27 mouse cellular contexts compared by ENCODE assay signal in the genomic region with DNA sequence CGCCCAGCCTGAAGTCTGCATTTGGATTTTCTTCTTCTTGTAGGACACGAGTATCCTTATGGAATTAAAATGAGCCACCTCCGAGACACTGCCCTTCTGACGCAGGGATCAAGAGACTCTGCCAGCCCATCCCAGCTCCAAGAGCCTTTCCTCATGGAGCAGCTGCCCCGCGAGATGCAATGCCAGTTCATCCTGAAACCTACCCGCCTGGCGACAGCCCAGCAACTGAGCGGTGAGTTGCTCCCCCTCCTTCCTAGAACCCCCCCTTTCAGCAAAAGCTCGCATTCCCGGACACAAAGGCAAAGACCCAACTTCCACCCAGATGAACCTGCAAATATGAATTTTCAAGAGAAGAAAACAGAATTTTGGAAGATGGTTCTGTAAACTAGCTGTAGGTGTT.
DNase-seq lines count a peak whose midpoint lies in the region; ATAC-seq and TF ChIP-seq lines count a peak whose summit lies in the region.
"Had no signal": no experiment of that assay in that cellular context is flagged by ENCODE, and none has a peak within 500 bp of the region (broad histone marks: within the 10 kb centered on the region; RNA-seq: fewer than 3 reads in every experiment).

No protein-coding gene starts in this region.

- H3K4me2 ChIP-seq in hindbrain, postnatal 0 days (ENCODE audit: low read depth, low read length), result no peak overlapping the region
- H3K4me2 ChIP-seq in hindbrain, embryonic 13.5 days, result no peak overlapping the region
- H3K4me2 ChIP-seq: embryonic facial prominence, embryonic 12.5 days; heart, embryonic 13.5 days; hindbrain, embryonic 15.5 days; limb, embryonic 13.5 days; liver, embryonic 11.5 days; lung, embryonic 15.5 days; midbrain, embryonic 15.5 days had no signal

- H3K4me1 ChIP-seq in hindbrain, postnatal 0 days (ENCODE audit: insufficient read depth, low read length), result no peaks in the 10 kb centered on the region
- no peaks in the 10 kb centered on the region for H3K4me1 ChIP-seq in hindbrain, embryonic 13.5 days (replicated peaks)
- H3K4me1 ChIP-seq: heart, embryonic 13.5 days; hindbrain, embryonic 15.5 days; midbrain, embryonic 15.5 days had no signal

- TF ChIP-seq CTCF in hindbrain, postnatal 0 days (IDR thresholded peaks at IDR 0.05; ENCODE audit: low read depth), result no peak

- ATAC-seq in hindbrain, postnatal 0 days, result no peak
- no peak for ATAC-seq in hindbrain, embryonic 13.5 days (ENCODE audit: low FRiP score)
- ATAC-seq: forebrain, embryonic 14.5 days; midbrain, embryonic 15.5 days had no signal

- no peak overlapping the region for H3K27ac ChIP-seq in hindbrain, postnatal 0 days
- H3K27ac ChIP-seq in hindbrain, embryonic 13.5 days, result no peak overlapping the region
- H3K27ac ChIP-seq: embryonic facial prominence, embryonic 12.5 days; heart, embryonic 13.5 days; limb, embryonic 13.5 days; lung, embryonic 15.5 days; midbrain, embryonic 10.5 days; midbrain, embryonic 15.5 days had no signal

- no peaks in the 10 kb centered on the region for H3K9me3 ChIP-seq in hindbrain, postnatal 0 days (ENCODE audit: low read length)
- H3K9me3 ChIP-seq in hindbrain, embryonic 13.5 days, result no peaks in the 10 kb centered on the region
- H3K9me3 ChIP-seq: embryonic facial prominence, embryonic 12.5 days; heart, embryonic 13.5 days; hindbrain, embryonic 15.5 days; limb, embryonic 13.5 days; lung, embryonic 15.5 days; midbrain, embryonic 10.5 days; midbrain, embryonic 15.5 days had no signal

- no peaks in the 10 kb centered on the region for H3K27me3 ChIP-seq in hindbrain, postnatal 0 days (ENCODE audit: insufficient read depth, low read length)
- H3K27me3 ChIP-seq in hindbrain, embryonic 13.5 days, result no peaks in the 10 kb centered on the region
- H3K27me3 ChIP-seq: embryonic facial prominence, embryonic 12.5 days; heart, embryonic 13.5 days; hindbrain, embryonic 15.5 days; limb, embryonic 13.5 days; lung, embryonic 15.5 days; midbrain, embryonic 15.5 days had no signal

- WGBS in hindbrain, postnatal 0 days, result 55% methylated on average over 11 of the region's 11 CpGs
- WGBS in hindbrain, embryonic 13.5 days, result 65% methylated on average over 11 of the region's 11 CpGs

- H3K36me3 ChIP-seq in hindbrain, postnatal 0 days (ENCODE audit: insufficient read depth, low read length), result peaks cover 2% of the 10 kb centered on the region; the same call in 1 of the 2 replicates
- peaks cover 15% of the 10 kb centered on the region for H3K36me3 ChIP-seq in hindbrain, embryonic 13.5 days
- H3K36me3 ChIP-seq: embryonic facial prominence, embryonic 12.5 days; heart, embryonic 13.5 days; limb, embryonic 13.5 days; lung, embryonic 15.5 days; midbrain, embryonic 10.5 days; midbrain, embryonic 15.5 days had no signal

- peak; percentile 8 for DNase-seq in hindbrain, postnatal 0 days (ENCODE audit: low spot score)
- peak; percentile 20 for DNase-seq in right cerebral cortex, postnatal 4 days
- no peak for DNase-seq in right cerebral cortex, adult 2 months (ENCODE audit: low spot score in 2 of 2)
- DNase-seq in cerebellum, postnatal 14 days, result peak; percentile 58 to 71
- DNase-seq in urinary bladder, postnatal 36 days (ENCODE audit: low spot score in 2 of 2), result no peak
- DNase-seq in thymus, postnatal 25 days, result no peak
- DNase-seq: adrenal gland, postnatal 25 days; B cell, adult 2 months; embryo, embryonic 11 days; gastrocnemius, postnatal 36 days; heart, adult 18-20 months; heart, postnatal 10 days; kidney, adult 2 months; kidney, postnatal 36 days; right cerebral cortex, postnatal 25 days; spleen, adult 18-20 months; thymus, postnatal 36 days had no signal

- no peak overlapping the region for H3K9ac ChIP-seq in hindbrain, postnatal 0 days (replicated peaks; ENCODE audit: low read length)
- H3K9ac ChIP-seq in hindbrain, embryonic 13.5 days, result no peak overlapping the region
- H3K9ac ChIP-seq: embryonic facial prominence, embryonic 12.5 days; heart, embryonic 13.5 days; hindbrain, embryonic 15.5 days; lung, embryonic 15.5 days; midbrain, embryonic 15.5 days had no signal

- H3K4me3 ChIP-seq in hindbrain, postnatal 0 days (ENCODE audit: low read length), result no peak overlapping the region
- H3K4me3 ChIP-seq in hindbrain, embryonic 13.5 days, result no peak overlapping the region
- H3K4me3 ChIP-seq: embryonic facial prominence, embryonic 12.5 days; heart, embryonic 13.5 days; hindbrain, embryonic 15.5 days; limb, embryonic 13.5 days; lung, embryonic 15.5 days; midbrain, embryonic 10.5 days; midbrain, embryonic 15.5 days had no signal

Comparison
In these comparisons a context has a peak if more than half of its experiments do, and no peak if none do; other contexts are left out.
1. DNase-seq: peak in hindbrain, postnatal 0 days (single experiment), right cerebral cortex, postnatal 4 days (single experiment) and cerebellum, postnatal 14 days (2 of 2); none in right cerebral cortex, adult 2 months (0 of 2), urinary bladder, postnatal 36 days (0 of 2) and thymus, postnatal 25 days (single experiment).